Mouse (Mus musculus) ovary, postnatal 10 days (tissue): ENCODE measurements around the gene Palld.

Experiments
- DNase-seq: peaks from one replicate; pipeline ENCODE4 v3.0.0; 2022; ENCODE audit warnings: low spot score

Palld gene

GRCm38 (mm10) chr8:61774161-61774560 is 128.3 kb downstream of the Palld start:
- no peak for DNase-seq

- DNase-seq = no peak
Measured at GRCm38 (mm10) chr8:61773595-61774088, 128.8 kb downstream of the Palld start.

- no peak for DNase-seq
Measured at GRCm38 (mm10) chr8:61771328-61771727, 131.2 kb downstream of the Palld start.

GRCm38 (mm10) chr8:61769340-61769879 is 133.1 kb downstream of the Palld start:
- DNase-seq = no peak

- DNase-seq = no peak
Measured at GRCm38 (mm10) chr8:61760190-61760578, 142.3 kb downstream of the Palld start.

- peak; percentile 36 for DNase-seq
Measured at GRCm38 (mm10) chr8:61759327-61760189, 142.9 kb downstream of the Palld start.

GRCm38 (mm10) chr8:61758686-61759326 is 143.7 kb downstream of the Palld start:
- DNase-seq = no peak

- DNase-seq = no peak
Measured at GRCm38 (mm10) chr8:61756971-61757965, 145.2 kb downstream of the Palld start.

- no peak for DNase-seq
Measured at GRCm38 (mm10) chr8:61755186-61755585, 147.3 kb downstream of the Palld start.

- no peak for DNase-seq
Measured at GRCm38 (mm10) chr8:61747070-61747469, 155.4 kb downstream of the Palld start.

- no peak for DNase-seq
Measured at GRCm38 (mm10) chr8:61745181-61745980, 157.1 kb downstream of the Palld start.

- no peak for DNase-seq
Measured at GRCm38 (mm10) chr8:61743764-61744562, 158.5 kb downstream of the Palld start.

GRCm38 (mm10) chr8:61737465-61737864 is 165.0 kb downstream of the Palld start:
- no peak for DNase-seq

GRCm38 (mm10) chr8:61736739-61737243 is 165.7 kb downstream of the Palld start:
- no peak for DNase-seq

GRCm38 (mm10) chr8:61736117-61736516 is 166.4 kb downstream of the Palld start:
- no peak for DNase-seq

GRCm38 (mm10) chr8:61734164-61734563 is 168.3 kb downstream of the Palld start:
- DNase-seq = no peak

- no peak for DNase-seq
Measured at GRCm38 (mm10) chr8:61732184-61732583, 170.3 kb downstream of the Palld start.

- DNase-seq = no peak
Measured at GRCm38 (mm10) chr8:61731306-61732088, 171.0 kb downstream of the Palld start.

GRCm38 (mm10) chr8:61730669-61731068 is 171.8 kb downstream of the Palld start:
- DNase-seq = no peak
